Mouse (Mus musculus) midbrain, embryonic 12.5 days (tissue): ENCODE results near the gene Cldn22. TPM values are rescaled to one million over a fixed set of nuclear protein-coding genes. Genes with fewer than 3 reads are reported as not detected.

ENCODE experiments used
- ATAC-seq: fragments of 200-750 bp; cut with Nextera tagmentation; 2 replicates; pipeline ENCODE4 v1.8.0; 2017; ENCODE audit warnings: low read depth, moderate TSS enrichment, moderate library complexity; ENCODE audit not compliant: low FRiP score
- H3K27ac ChIP-seq: fragments of 300-500 bp; sonication (generic); replicated peaks from 2 replicates; pipeline ENCODE4 v1.5.1; 2016; ENCODE audit warnings: mild to moderate bottlenecking
- H3K27me3 ChIP-seq: fragments of 300-500 bp; sonication (generic); 2 replicates; pipeline ENCODE4 v1.6.1; 2016; ENCODE audit warnings: mild to moderate bottlenecking
- H3K36me3 ChIP-seq: fragments of 300-500 bp; sonication (generic); 2 replicates; pipeline ENCODE4 v1.6.1; 2016
- H3K4me1 ChIP-seq: fragments of 300-500 bp; sonication (generic); 2 replicates; pipeline ENCODE4 v1.6.1; 2016
- H3K4me2 ChIP-seq: fragments of 300-500 bp; sonication (generic); replicated peaks from 2 replicates; pipeline ENCODE4 v1.6.1; 2016; ENCODE audit warnings: mild to moderate bottlenecking, moderate library complexity
- H3K4me3 ChIP-seq: fragments of 300-500 bp; sonication (generic); 2 replicates; pipeline ENCODE4 v1.5.1; 2016; ENCODE audit warnings: mild to moderate bottlenecking
- H3K9ac ChIP-seq: fragments of 300-500 bp; sonication (generic); replicated peaks from 2 replicates; pipeline ENCODE4 v1.6.1; 2016; ENCODE audit warnings: mild to moderate bottlenecking, moderate library complexity
- H3K9me3 ChIP-seq: fragments of 300-500 bp; sonication (generic); 2 replicates; pipeline ENCODE4 v1.6.1; 2016; ENCODE audit warnings: mild to moderate bottlenecking
- WGBS: fragments of 180-500 bp; shearing (Covaris S2); methylation state at CpG from one replicate; pipeline ENCODE4 v1.1.7; 2016; 5-methylcytosine and 5-hydroxymethylcytosine counted together
- polyA plus RNA-seq: library from polyadenylated mRNA; unstranded; fragments of >200 nt; fragmentation: Nextera tagmentation; extraction: Ambion mirVana; gene quantifications from 2 replicates; pipeline ENCODE4 v1.2.1, GENCODE M21; 2016

Gene Cldn22
- polyA plus RNA-seq, result not detected in 2 replicates

DNA sequence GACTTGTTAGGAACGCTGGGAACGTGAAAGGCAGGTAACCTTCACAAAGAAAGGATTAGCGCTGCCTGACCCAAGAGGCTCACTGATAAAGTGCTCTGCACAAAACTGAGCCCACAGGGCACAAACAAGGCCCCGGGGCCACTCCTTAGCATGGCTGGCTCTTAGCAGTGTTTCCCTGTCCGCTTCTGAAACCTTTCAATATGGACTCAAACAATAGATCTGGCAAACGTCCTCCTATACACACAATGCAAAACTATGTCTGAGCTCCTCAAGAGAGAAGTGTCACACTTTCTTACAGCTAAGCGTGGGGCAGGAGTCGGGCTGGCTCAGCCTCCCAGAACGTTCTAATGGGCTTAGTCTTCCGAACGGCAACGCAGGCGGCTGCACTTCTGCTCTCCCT lies at the start of gene Cldn22:
Cldn22 (plus strand) TSS at position 301 of the 400 bp plus-strand sequence.
- no peaks in the 10 kb centered on the region for H3K27me3 ChIP-seq
- no peak within 1 kb of the TSS for H3K4me3 ChIP-seq
- H3K4me1 ChIP-seq, result peaks cover 7% of the 10 kb centered on the region; the same call in 1 of the 2 replicates
- no peaks in the 10 kb centered on the region for H3K9me3 ChIP-seq
- H3K36me3 ChIP-seq, result no peaks in the 10 kb centered on the region
- no peak within 1 kb of the TSS for H3K27ac ChIP-seq
- no peak within 1 kb of the TSS for H3K4me2 ChIP-seq
- H3K9ac ChIP-seq, result no peak within 1 kb of the TSS
- 39% methylated on average over 13 of the region's 13 CpGs for WGBS
- ATAC-seq, result no peak

DNA sequence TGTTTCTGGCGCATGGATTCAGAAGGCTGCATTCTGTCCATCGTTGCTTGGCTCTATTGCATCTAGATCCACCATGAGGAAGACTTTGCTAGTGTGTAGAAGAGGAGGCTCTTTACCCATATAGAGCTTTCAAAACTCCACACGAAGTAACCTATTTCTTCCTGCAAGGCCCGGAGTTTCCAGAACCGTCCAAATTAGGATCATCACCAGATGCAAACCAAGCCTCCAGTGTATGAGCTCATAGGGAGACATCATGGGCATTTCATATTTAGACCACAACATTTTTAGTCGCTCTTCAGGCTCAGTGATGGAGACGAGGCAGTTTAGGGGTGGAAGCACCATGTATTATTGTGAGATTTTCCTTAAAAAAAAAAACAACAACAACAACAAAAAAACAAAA lies 46.9 kb upstream of the Cldn22 start:
- no peak overlapping the region for H3K4me3 ChIP-seq
- H3K4me2 ChIP-seq, result no peak overlapping the region
- H3K4me1 ChIP-seq, result no peaks in the 10 kb centered on the region
- no peaks in the 10 kb centered on the region for H3K27me3 ChIP-seq
- ATAC-seq, result no peak
- no peaks in the 10 kb centered on the region for H3K36me3 ChIP-seq
- H3K9me3 ChIP-seq, result no peaks in the 10 kb centered on the region
- WGBS, result 94% methylated on average over 7 of the region's 7 CpGs
- no peak overlapping the region for H3K27ac ChIP-seq
- H3K9ac ChIP-seq, result no peak overlapping the region

DNA sequence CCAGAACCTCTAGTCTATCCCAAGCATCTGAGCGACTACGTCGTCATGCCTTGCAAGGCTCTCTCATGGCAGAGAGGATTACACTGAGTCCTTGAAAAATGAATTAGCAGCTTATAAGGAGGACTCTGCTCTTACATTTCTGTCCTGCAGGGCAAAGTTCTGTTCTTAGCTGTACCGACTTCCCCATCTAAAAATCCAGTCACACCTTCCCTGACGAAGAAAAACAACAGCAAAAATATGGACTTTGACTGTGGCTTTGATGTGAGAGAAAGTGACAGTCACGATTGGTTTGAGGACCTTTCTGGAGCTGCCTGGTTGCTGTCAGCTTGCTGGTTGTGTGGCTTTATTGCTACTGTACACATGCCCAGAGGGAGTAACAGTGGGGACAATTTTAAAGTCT lies 44.7 kb upstream of the Cldn22 start:
- Histone ChIP-seq H3K4me1 (no peaks in the 10 kb centered on the region), H3K4me2 (no peak overlapping the region), H3K9ac (no peak overlapping the region), H3K27ac (no peak overlapping the region), H3K4me3 (no peak overlapping the region), H3K36me3 (no peaks in the 10 kb centered on the region), H3K27me3 (no peaks in the 10 kb centered on the region), H3K9me3 (no peaks in the 10 kb centered on the region)
- ATAC-seq, result no peak
- WGBS, result 86% methylated on average over 6 of the region's 6 CpGs

DNA sequence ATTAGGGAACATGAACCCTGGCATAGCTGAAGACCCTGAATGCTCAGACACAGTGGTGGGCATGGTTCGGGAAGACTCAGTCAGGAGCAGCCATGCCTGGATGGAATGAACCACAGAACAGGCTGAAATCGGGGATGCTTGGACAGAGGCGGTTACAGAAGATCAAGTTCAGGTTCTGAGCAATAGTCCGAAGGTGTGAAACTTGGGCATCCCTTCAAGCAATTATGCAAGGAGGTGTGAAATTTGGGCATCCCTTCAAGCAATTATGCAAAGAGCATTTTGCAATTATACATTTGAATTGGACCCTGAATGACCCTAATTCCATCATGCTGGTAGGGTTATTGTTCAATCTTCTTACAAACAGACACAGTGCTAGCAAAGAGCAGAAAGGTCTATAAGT lies 42.4 kb upstream of the Cldn22 start:
- Histone ChIP-seq H3K4me3 (no peak overlapping the region), H3K27ac (no peak overlapping the region), H3K27me3 (no peaks in the 10 kb centered on the region), H3K4me1 (no peaks in the 10 kb centered on the region), H3K9me3 (0 out of 2 replicates have a peak, but pooled peaks cover 2% of the 10 kb centered on the region), H3K9ac (no peak overlapping the region), H3K36me3 (no peaks in the 10 kb centered on the region), H3K4me2 (no peak overlapping the region)
- WGBS, result 90% methylated on average over 4 of the region's 4 CpGs
- ATAC-seq, result no peak

GRCm38 (mm10) chr8:47783544-47783943 lies 40.7 kb upstream of the Cldn22 start:
- no peaks in the 10 kb centered on the region for H3K36me3 ChIP-seq
- H3K27me3 ChIP-seq, result no peaks in the 10 kb centered on the region
- H3K4me3 ChIP-seq, result no peak overlapping the region
- ATAC-seq, result no peak
- peaks cover 8% of the 10 kb centered on the region; the same call in 1 of the 2 replicates for H3K4me1 ChIP-seq
- H3K9me3 ChIP-seq, result 0 out of 2 replicates have a peak, but pooled peaks cover 2% of the 10 kb centered on the region
- WGBS, result 92% methylated on average over 2 of the region's 2 CpGs
- H3K4me2 ChIP-seq, result no peak overlapping the region
- H3K27ac ChIP-seq, result no peak overlapping the region
- no peak overlapping the region for H3K9ac ChIP-seq

GRCm38 (mm10) chr8:47783944-47784343 lies 40.3 kb upstream of the Cldn22 start:
- H3K27me3 ChIP-seq, result no peaks in the 10 kb centered on the region
- peaks cover 8% of the 10 kb centered on the region; the same call in 1 of the 2 replicates for H3K4me1 ChIP-seq
- no peak overlapping the region for H3K4me2 ChIP-seq
- WGBS, result 94% methylated on average over 6 of the region's 6 CpGs
- H3K27ac ChIP-seq, result no peak overlapping the region
- H3K9ac ChIP-seq, result no peak overlapping the region
- no peaks in the 10 kb centered on the region for H3K36me3 ChIP-seq
- ATAC-seq, result no peak
- no peak overlapping the region for H3K4me3 ChIP-seq
- 0 out of 2 replicates have a peak, but pooled peaks cover 2% of the 10 kb centered on the region for H3K9me3 ChIP-seq

GRCm38 (mm10) chr8:47784436-47784835 lies 39.8 kb upstream of the Cldn22 start:
- Histone ChIP-seq H3K9ac (no peak overlapping the region), H3K27me3 (no peaks in the 10 kb centered on the region), H3K9me3 (0 out of 2 replicates have a peak, but pooled peaks cover 2% of the 10 kb centered on the region), H3K27ac (no peak overlapping the region), H3K4me2 (no peak overlapping the region), H3K4me1 (peaks cover 8% of the 10 kb centered on the region; the same call in 1 of the 2 replicates), H3K36me3 (no peaks in the 10 kb centered on the region), H3K4me3 (no peak overlapping the region)
- 91% methylated on average over 7 of the region's 7 CpGs for WGBS
- no peak for ATAC-seq

GRCm38 (mm10) chr8:47786323-47786722 lies 38.0 kb upstream of the Cldn22 start:
- Histone ChIP-seq H3K27me3 (no peaks in the 10 kb centered on the region), H3K27ac (no peak overlapping the region), H3K36me3 (no peaks in the 10 kb centered on the region), H3K4me1 (peaks cover 8% of the 10 kb centered on the region; the same call in 1 of the 2 replicates), H3K4me3 (no peak overlapping the region), H3K4me2 (no peak overlapping the region), H3K9ac (no peak overlapping the region), H3K9me3 (0 out of 2 replicates have a peak, but pooled peaks cover 2% of the 10 kb centered on the region)
- WGBS, result 95% methylated on average over 15 of the region's 15 CpGs
- no peak for ATAC-seq

DNA sequence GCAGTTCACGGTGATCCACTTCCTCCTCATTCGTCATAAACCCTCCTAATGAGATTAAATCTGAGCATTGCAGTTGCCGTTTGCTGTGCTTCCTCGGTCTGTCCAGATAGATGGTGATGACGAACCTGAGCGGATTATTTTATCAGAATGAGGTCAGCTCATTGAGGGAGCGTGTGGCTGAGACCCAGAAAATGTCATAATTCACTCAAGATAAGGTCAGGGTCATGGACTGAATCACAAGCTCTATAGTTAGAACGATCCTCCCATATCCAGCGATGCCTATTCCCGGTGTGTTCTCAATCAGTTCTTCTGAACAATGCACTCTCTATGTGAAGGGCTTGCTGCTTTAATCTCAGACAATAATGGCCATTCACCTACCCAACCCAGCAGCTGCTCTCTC lies 36.6 kb upstream of the Cldn22 start:
- 0 out of 2 replicates have a peak, but pooled peaks cover 2% of the 10 kb centered on the region for H3K9me3 ChIP-seq
- no peaks in the 10 kb centered on the region for H3K27me3 ChIP-seq
- H3K9ac ChIP-seq, result no peak overlapping the region
- peak overlapping the region; percentile 15; the same call in 1 of the 2 replicates for H3K4me2 ChIP-seq
- H3K27ac ChIP-seq, result no peak overlapping the region
- no peaks in the 10 kb centered on the region for H3K36me3 ChIP-seq
- H3K4me3 ChIP-seq, result no peak overlapping the region
- peaks cover 8% of the 10 kb centered on the region; the same call in 1 of the 2 replicates for H3K4me1 ChIP-seq
- WGBS, result 51% methylated on average over 10 of the region's 10 CpGs
- no peak for ATAC-seq

GRCm38 (mm10) chr8:47791986-47792385 lies 32.3 kb upstream of the Cldn22 start:
- Histone ChIP-seq H3K9ac (no peak overlapping the region), H3K4me3 (no peak overlapping the region), H3K27ac (no peak overlapping the region), H3K4me1 (peaks cover 8% of the 10 kb centered on the region; the same call in 1 of the 2 replicates), H3K4me2 (no peak overlapping the region), H3K36me3 (no peaks in the 10 kb centered on the region), H3K27me3 (no peaks in the 10 kb centered on the region), H3K9me3 (peaks cover 12% of the 10 kb centered on the region; the same call in 1 of the 2 replicates)
- ATAC-seq, result no peak
- 71% methylated on average over 9 of the region's 9 CpGs for WGBS

DNA sequence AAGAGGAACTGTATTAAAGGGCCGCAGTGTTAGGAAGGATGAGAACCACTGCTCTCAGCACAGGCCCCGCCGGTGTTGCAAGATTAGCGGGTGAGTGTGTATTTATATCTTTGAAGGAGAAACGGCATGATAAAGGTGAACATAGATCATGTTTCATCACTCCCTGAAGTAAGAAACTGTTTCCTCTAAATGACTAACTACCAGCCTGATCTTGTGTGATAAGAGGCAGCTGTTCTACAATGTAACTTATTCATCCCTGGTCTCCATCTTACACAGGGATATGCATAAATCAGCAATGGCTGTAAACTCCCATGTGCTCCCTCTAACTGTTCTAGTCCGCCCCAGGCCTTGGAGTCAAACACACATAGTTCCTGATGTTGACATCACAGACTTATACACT lies 24.8 kb upstream of the Cldn22 start:
- no peak overlapping the region for H3K9ac ChIP-seq
- no peak overlapping the region for H3K4me2 ChIP-seq
- H3K27ac ChIP-seq, result no peak overlapping the region
- no peak for ATAC-seq
- H3K9me3 ChIP-seq, result peaks cover 8% of the 10 kb centered on the region; the same call in 1 of the 2 replicates
- no peak overlapping the region for H3K4me3 ChIP-seq
- H3K27me3 ChIP-seq, result no peaks in the 10 kb centered on the region
- WGBS, result 92% methylated on average over 6 of the region's 6 CpGs
- H3K36me3 ChIP-seq, result no peaks in the 10 kb centered on the region
- no peaks in the 10 kb centered on the region for H3K4me1 ChIP-seq

DNA sequence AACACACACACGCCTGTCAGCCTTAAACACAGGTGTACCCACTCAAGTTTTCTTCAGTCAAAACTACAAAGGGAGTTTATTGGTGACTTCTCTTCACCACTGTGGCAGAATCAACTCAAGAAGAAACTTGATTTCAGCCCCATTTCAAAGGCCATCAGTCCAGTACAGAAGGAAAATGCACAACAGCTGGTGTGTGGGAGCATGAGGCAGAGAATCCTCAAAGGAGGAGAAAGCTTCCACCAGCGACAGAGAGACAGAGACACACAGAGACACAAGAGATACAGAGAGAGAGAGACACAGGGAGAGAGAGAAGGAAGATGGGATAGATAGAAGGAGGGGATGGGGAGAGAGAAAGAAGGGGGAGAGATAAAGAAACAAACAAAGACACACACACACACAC lies 21.9 kb upstream of the Cldn22 start:
- WGBS, result 86% methylated on average over 2 of the region's 2 CpGs
- Histone ChIP-seq H3K36me3 (no peaks in the 10 kb centered on the region), H3K27ac (no peak overlapping the region), H3K4me3 (no peak overlapping the region), H3K4me2 (no peak overlapping the region), H3K9me3 (no peaks in the 10 kb centered on the region), H3K27me3 (no peaks in the 10 kb centered on the region), H3K4me1 (0 out of 2 replicates have a peak, but pooled peaks cover 3% of the 10 kb centered on the region), H3K9ac (no peak overlapping the region)
- no peak for ATAC-seq

DNA sequence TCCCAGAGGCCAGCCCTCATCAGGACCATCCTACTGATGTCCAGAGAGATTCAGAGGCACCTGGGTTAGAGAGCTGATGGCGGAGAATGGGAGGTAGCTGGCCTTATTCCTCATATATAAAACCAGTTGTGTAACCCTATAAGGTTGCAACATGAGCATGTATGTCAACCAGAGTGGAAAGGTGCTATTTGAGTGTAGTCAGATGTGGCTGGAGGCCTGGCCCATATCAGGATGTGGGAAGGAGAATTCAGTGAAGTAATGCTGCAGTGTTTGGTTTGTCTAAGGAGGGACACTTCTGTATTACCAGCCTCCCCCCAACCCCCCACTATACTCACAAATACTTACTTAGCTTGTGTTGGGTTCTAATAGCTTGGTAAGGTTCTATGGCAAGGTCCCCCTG lies 20.0 kb upstream of the Cldn22 start:
- WGBS, result 94% methylated on average over 1 of the region's 1 CpGs
- no peak for ATAC-seq

More for the DNA sequence above, 20.0 kb upstream of the Cldn22 start:
- no peak overlapping the region for H3K4me3 ChIP-seq
- H3K36me3 ChIP-seq, result no peaks in the 10 kb centered on the region
- H3K9ac ChIP-seq, result no peak overlapping the region
- 0 out of 2 replicates have a peak, but pooled peaks cover 3% of the 10 kb centered on the region for H3K4me1 ChIP-seq
- H3K27me3 ChIP-seq, result no peaks in the 10 kb centered on the region
- H3K9me3 ChIP-seq, result no peaks in the 10 kb centered on the region
- no peak overlapping the region for H3K4me2 ChIP-seq
- no peak overlapping the region for H3K27ac ChIP-seq
